Mouse (Mus musculus) lung, embryonic 15.5 days (tissue): ENCODE measurements around the gene Pnrc2. TPM values are rescaled to one million over a fixed set of nuclear protein-coding genes. Genes with fewer than 3 reads are reported as not detected.
A peak's percentile ranks its signal among the peaks of the same experiment; 100 is the strongest.

Experiments
- ATAC-seq: fragments of 200-750 bp; cut with Nextera tagmentation; 2 replicates; pipeline ENCODE4 v1.8.0; 2017; ENCODE audit warnings: moderate number of reproducible peaks, borderline replicate concordance; ENCODE audit not compliant: low FRiP score, low TSS enrichment; ENCODE audit errors: extremely low read depth
- H3K27ac ChIP-seq: fragments of 300-500 bp; sonication (generic); 2 replicates; pipeline ENCODE4 v1.5.1; 2015; ENCODE audit warnings: moderate library complexity, mild to moderate bottlenecking, inconsistent platforms
- H3K27me3 ChIP-seq: fragments of 300-500 bp; sonication (generic); 2 replicates; pipeline ENCODE4 v1.6.1; 2015; ENCODE audit warnings: inconsistent platforms
- H3K36me3 ChIP-seq: fragments of 300-500 bp; sonication (generic); 2 replicates; pipeline ENCODE4 v1.6.1; 2015; ENCODE audit warnings: inconsistent platforms
- H3K4me1 ChIP-seq: fragments of 300-500 bp; sonication (generic); 2 replicates; pipeline ENCODE4 v1.6.1; 2015; ENCODE audit warnings: inconsistent platforms
- H3K4me2 ChIP-seq: fragments of 300-500 bp; sonication (generic); 2 replicates; pipeline ENCODE4 v1.6.1; 2015; ENCODE audit warnings: inconsistent platforms, mild to moderate bottlenecking, moderate library complexity
- H3K4me3 ChIP-seq: fragments of 300-500 bp; sonication (generic); 2 replicates; pipeline ENCODE4 v1.5.1; 2015; ENCODE audit warnings: mild to moderate bottlenecking, inconsistent platforms
- H3K9ac ChIP-seq: fragments of 300-500 bp; sonication (generic); 2 replicates; pipeline ENCODE4 v1.6.1; 2015; ENCODE audit warnings: inconsistent platforms
- H3K9me3 ChIP-seq: fragments of 300-500 bp; sonication (generic); 2 replicates; pipeline ENCODE4 v1.6.1; 2016; ENCODE audit warnings: inconsistent platforms
- WGBS: fragments of 180-500 bp; shearing (Covaris S2); methylation state at CpG from one replicate; pipeline ENCODE4 v1.1.7; 2015; 5-methylcytosine and 5-hydroxymethylcytosine counted together
- polyA plus RNA-seq: library from polyadenylated mRNA; unstranded; fragments of >200 nt; fragmentation: Nextera tagmentation; extraction: Ambion mirVana; gene quantifications from 2 replicates; pipeline ENCODE4 v1.2.1, GENCODE M21; 2015

The Pnrc2 gene
- polyA plus RNA-seq, 1 experiment from 2014 or later, result 220 TPM

- Histone ChIP-seq H3K9me3 (no peaks in the 10 kb centered on the region), H3K4me3 (peak overlapping the region; percentile 60), H3K36me3 (0 out of 2 replicates have a peak, but pooled peaks cover 2% of the 10 kb centered on the region), H3K27me3 (no peaks in the 10 kb centered on the region), H3K4me2 (peak overlapping the region; percentile 66), H3K27ac (peak overlapping the region; percentile 98), H3K9ac (peak overlapping the region; percentile 84), H3K4me1 (peaks cover 48% of the 10 kb centered on the region)
- WGBS, result under 1% methylated on average over 62 of the region's 91 CpGs
- ATAC-seq, result peak; percentile 74
Observed at GRCm38 (mm10) chr4:135856223-135857091, 17.2 kb downstream of the Pnrc2 start.

GRCm38 (mm10) chr4:135855536-135856222 is 18.0 kb downstream of the Pnrc2 start, which contains the start of gene Srsf10:
Gene Srsf10 (plus strand): TSS chr4:135855747.
- ATAC-seq, result peak; percentile 96
- Histone ChIP-seq H3K36me3 (0 out of 2 replicates have a peak, but pooled peaks cover 2% of the 10 kb centered on the region), H3K9me3 (no peaks in the 10 kb centered on the region), H3K9ac (peak within 1 kb of the TSS; percentile 84), H3K4me1 (peaks cover 45% of the 10 kb centered on the region), H3K4me3 (peak within 1 kb of the TSS; percentile 60), H3K27ac (peak within 1 kb of the TSS; percentile 99), H3K27me3 (no peaks in the 10 kb centered on the region), H3K4me2 (peak within 1 kb of the TSS; percentile 87)
- WGBS, result under 1% methylated on average over 67 of the region's 67 CpGs

GRCm38 (mm10) chr4:135855080-135855479 is 18.6 kb downstream of the Pnrc2 start:
- peak overlapping the region; percentile 99 for H3K27ac ChIP-seq
- peak overlapping the region; percentile 87 for H3K4me2 ChIP-seq
- peaks cover 45% of the 10 kb centered on the region for H3K4me1 ChIP-seq
- H3K36me3 ChIP-seq, result 0 out of 2 replicates have a peak, but pooled peaks cover 2% of the 10 kb centered on the region
- H3K27me3 ChIP-seq, result no peaks in the 10 kb centered on the region
- peak; percentile 36 for ATAC-seq
- peak overlapping the region; percentile 79 for H3K9ac ChIP-seq
- H3K9me3 ChIP-seq, result no peaks in the 10 kb centered on the region
- peak overlapping the region; percentile 60 for H3K4me3 ChIP-seq
- 1% methylated on average over 6 of the region's 6 CpGs for WGBS

DNA sequence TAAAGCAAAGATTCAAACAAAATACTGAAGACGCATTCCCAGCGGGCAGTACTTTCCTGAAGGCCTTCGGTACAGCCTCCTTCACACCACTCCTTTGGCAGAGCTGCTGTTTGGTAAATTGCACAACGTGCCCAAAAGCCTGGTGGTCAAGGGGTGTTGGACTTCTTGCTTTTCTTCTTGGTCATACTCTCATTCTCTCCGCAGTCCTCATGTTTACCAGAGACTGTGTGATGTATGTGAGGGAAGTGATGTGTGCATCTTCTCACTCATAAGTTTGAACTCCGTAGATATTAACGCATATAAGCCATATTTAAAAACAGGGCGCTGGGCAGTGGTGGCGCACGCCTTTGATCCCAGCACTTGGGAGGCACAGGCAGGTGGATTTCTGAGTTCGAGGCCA is 19.0 kb downstream of the Pnrc2 start:
- 59% methylated on average over 11 of the region's 11 CpGs for WGBS
- Histone ChIP-seq H3K36me3 (0 out of 2 replicates have a peak, but pooled peaks cover 2% of the 10 kb centered on the region), H3K4me1 (peaks cover 42% of the 10 kb centered on the region)

GRCm38 (mm10) chr4:135853987-135854546 is 19.6 kb downstream of the Pnrc2 start:
- Histone ChIP-seq H3K27ac (peak overlapping the region; percentile 99; the same call in 1 of the 2 replicates), H3K36me3 (no peaks in the 10 kb centered on the region), H3K27me3 (no peaks in the 10 kb centered on the region), H3K4me3 (no peak overlapping the region), H3K9ac (no peak overlapping the region), H3K4me1 (peaks cover 37% of the 10 kb centered on the region), H3K4me2 (no peak overlapping the region), H3K9me3 (no peaks in the 10 kb centered on the region)
- 85% methylated on average over 14 of the region's 14 CpGs for WGBS
- ATAC-seq, result no peak

More for the DNA sequence above, 19.0 kb downstream of the Pnrc2 start:
- ATAC-seq, result no peak
- Histone ChIP-seq H3K27ac (peak overlapping the region; percentile 99), H3K9ac (peak overlapping the region; percentile 79; the same call in 1 of the 2 replicates), H3K27me3 (no peaks in the 10 kb centered on the region), H3K4me2 (peak overlapping the region; percentile 87), H3K4me3 (peak overlapping the region; percentile 60), H3K9me3 (no peaks in the 10 kb centered on the region)

DNA sequence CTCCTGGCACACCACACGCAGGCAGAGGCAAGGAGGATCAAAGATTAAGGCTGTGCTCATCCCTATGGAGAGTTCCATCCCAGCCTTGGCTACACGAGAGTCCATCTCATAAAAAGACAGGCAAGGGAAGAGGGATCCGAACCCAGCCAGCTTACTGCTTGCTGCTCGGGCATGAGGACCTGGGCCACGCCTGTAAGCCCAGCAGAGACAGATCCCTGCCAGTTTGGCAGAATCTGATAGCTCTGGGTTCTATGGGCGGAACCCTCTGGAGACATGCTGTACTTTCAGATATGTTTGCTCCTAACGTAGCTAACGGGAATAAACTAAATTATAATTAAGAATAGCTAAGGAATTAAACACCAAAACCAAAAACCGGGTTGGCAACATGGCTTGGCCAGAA is 21.7 kb downstream of the Pnrc2 start:
- ATAC-seq, result no peak
- no peak overlapping the region for H3K4me2 ChIP-seq
- H3K36me3 ChIP-seq, result no peaks in the 10 kb centered on the region
- H3K4me3 ChIP-seq, result no peak overlapping the region
- H3K4me1 ChIP-seq, result peaks cover 24% of the 10 kb centered on the region
- no peaks in the 10 kb centered on the region for H3K27me3 ChIP-seq
- H3K9me3 ChIP-seq, result no peaks in the 10 kb centered on the region
- 85% methylated on average over 9 of the region's 9 CpGs for WGBS
- H3K9ac ChIP-seq, result no peak overlapping the region
- no peak overlapping the region for H3K27ac ChIP-seq

DNA sequence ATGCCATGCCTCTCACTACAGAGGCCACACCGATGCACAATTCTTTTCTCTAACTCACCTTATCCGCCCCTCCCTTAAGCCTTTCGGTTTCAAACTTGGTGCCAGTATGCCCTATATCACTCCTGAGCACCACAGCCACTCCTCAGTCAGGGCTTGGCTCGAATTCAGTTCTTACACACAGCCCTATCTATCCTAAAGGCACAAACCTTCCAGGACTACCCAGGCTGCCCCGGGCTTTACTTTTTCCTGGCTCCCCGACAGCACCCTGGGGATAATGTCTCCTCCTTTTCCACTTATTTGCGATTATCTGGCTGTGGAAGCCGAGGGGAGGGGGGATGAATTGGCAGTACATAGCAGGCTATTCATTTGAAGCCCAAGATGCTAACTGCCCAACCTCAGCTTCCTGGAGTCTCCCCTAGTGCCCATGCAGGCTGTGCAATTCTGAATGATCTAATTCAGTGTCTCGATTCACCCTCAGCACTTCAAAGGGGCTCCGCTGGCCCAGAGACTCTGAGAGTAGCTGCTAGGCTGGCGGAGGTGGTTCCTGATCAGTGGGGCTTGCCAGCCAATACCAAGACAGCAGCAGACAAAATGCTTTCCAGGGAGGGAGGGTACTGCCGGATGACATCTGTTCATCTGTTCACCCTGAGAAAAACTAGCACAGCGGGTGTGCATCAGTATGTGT is 23.1 kb downstream of the Pnrc2 start:
- H3K27me3 ChIP-seq, result no peaks in the 10 kb centered on the region
- no peak for ATAC-seq
- H3K9ac ChIP-seq, result no peak overlapping the region
- H3K4me2 ChIP-seq, result 0 out of 2 replicates have a peak overlapping the region, but pooled peaks have one; percentile 9
- H3K27ac ChIP-seq, result 0 out of 2 replicates have a peak overlapping the region, but pooled peaks have one; percentile 11
- WGBS, result 34% methylated on average over 13 of the region's 13 CpGs
- H3K4me3 ChIP-seq, result no peak overlapping the region
- H3K4me1 ChIP-seq, result peaks cover 24% of the 10 kb centered on the region
- H3K9me3 ChIP-seq, result no peaks in the 10 kb centered on the region
- H3K36me3 ChIP-seq, result no peaks in the 10 kb centered on the region

DNA sequence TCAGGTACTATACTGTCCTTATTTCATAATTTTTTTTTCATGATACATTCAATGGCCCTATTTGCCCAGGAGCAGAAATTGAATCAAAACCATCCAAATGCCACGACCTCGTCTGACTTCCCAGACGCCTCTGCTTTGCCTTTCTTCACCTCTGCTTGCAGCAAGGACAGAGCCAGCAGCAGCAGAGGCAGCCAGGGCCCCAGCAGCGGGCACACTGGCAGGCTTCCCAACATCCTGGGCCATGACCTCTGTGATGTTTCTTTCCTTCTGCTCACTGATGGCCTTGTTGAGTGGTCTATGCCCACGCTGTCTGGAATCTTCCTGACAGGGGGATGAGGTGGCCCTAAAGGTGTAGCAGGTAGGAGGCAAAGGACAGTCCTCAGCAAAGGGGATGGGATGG is 26.1 kb downstream of the Pnrc2 start:
- H3K9ac ChIP-seq, result no peak overlapping the region
- H3K36me3 ChIP-seq, result no peaks in the 10 kb centered on the region
- H3K9me3 ChIP-seq, result no peaks in the 10 kb centered on the region
- no peak for ATAC-seq
- no peak overlapping the region for H3K27ac ChIP-seq
- H3K4me1 ChIP-seq, result peaks cover 11% of the 10 kb centered on the region
- 42% methylated on average over 5 of the region's 5 CpGs for WGBS
- H3K27me3 ChIP-seq, result no peaks in the 10 kb centered on the region
- H3K4me3 ChIP-seq, result no peak overlapping the region
- no peak overlapping the region for H3K4me2 ChIP-seq

DNA sequence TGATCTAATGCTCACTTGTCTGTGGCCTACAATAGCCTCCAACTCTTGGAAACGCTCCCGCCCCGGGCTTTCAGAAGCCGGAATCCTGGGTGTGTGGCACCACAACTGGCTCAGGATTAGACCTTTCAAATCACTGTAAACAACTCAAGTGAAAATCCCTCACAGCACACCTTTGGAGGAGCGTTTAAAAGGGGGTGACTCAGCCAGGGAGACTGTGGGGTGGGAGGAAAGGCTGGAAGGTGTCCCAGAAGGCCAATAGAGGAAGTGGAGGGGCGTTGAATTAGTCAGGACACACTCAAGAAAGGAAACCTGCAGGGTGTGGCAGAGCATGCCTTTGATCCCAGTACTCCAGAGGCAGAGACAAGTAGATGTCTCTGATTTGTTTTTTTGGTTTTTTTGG is 29.2 kb downstream of the Pnrc2 start:
- no peaks in the 10 kb centered on the region for H3K27me3 ChIP-seq
- H3K27ac ChIP-seq, result no peak overlapping the region
- no peaks in the 10 kb centered on the region for H3K9me3 ChIP-seq
- ATAC-seq, result no peak
- WGBS, result 69% methylated on average over 6 of the region's 6 CpGs
- H3K4me2 ChIP-seq, result no peak overlapping the region
- H3K4me3 ChIP-seq, result no peak overlapping the region
- no peaks in the 10 kb centered on the region for H3K36me3 ChIP-seq
- no peak overlapping the region for H3K9ac ChIP-seq
- 0 out of 2 replicates have a peak, but pooled peaks cover 3% of the 10 kb centered on the region for H3K4me1 ChIP-seq

- ATAC-seq, result no peak
- no peak overlapping the region for H3K27ac ChIP-seq
- no peaks in the 10 kb centered on the region for H3K9me3 ChIP-seq
- H3K4me3 ChIP-seq, result no peak overlapping the region
- no peaks in the 10 kb centered on the region for H3K27me3 ChIP-seq
- H3K4me1 ChIP-seq, result no peaks in the 10 kb centered on the region
- H3K4me2 ChIP-seq, result no peak overlapping the region
- H3K9ac ChIP-seq, result no peak overlapping the region
- 66% methylated on average over 21 of the region's 21 CpGs for WGBS
- H3K36me3 ChIP-seq, result no peaks in the 10 kb centered on the region
Observed at GRCm38 (mm10) chr4:135839293-135840011, 34.2 kb downstream of the Pnrc2 start.

DNA sequence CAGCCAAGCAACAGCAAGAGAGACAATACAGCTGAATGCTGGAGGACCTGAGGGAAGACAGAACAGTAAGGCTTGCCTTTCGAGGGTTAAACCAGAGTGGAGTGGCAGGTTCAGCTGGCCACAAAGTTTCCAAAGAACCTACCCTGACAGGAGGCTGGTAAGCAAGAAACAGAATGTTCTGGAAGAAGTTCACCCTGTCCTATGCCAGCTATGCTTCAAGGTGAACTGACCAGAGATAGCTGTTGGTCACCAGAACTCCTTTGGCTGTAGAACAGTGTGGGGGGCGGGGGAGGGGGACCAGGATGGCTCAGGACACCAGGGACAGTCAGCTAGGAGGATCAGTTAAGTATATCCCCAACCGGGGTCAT is 34.7 kb downstream of the Pnrc2 start:
- no peaks in the 10 kb centered on the region for H3K36me3 ChIP-seq
- peak; percentile 35; the same call in 1 of the 2 replicates for ATAC-seq
- no peak overlapping the region for H3K4me2 ChIP-seq
- no peaks in the 10 kb centered on the region for H3K27me3 ChIP-seq
- no peak overlapping the region for H3K4me3 ChIP-seq
- WGBS, result 64% methylated on average over 3 of the region's 3 CpGs
- peaks cover 3% of the 10 kb centered on the region for H3K4me1 ChIP-seq
- no peaks in the 10 kb centered on the region for H3K9me3 ChIP-seq
- no peak overlapping the region for H3K27ac ChIP-seq
- no peak overlapping the region for H3K9ac ChIP-seq
